Mouse (Mus musculus): ENCODE data around the gene Olfr60. TPM values are rescaled to one million over a fixed set of nuclear protein-coding genes. Genes with fewer than 3 reads are reported as not detected.

Olfr60 gene
- not detected in 2 replicates for polyA plus RNA-seq (2015; fragmentation: Nextera tagmentation; extraction: Ambion mirVana)

- Histone ChIP-seq H3K9me3 (replicated peaks; ENCODE audit: control insufficient read depth, low read length) (no peaks in the 10 kb centered on the region), H3K4me2 (ENCODE audit: low read depth, low read length) (no peak within 1 kb of the TSS), H3K36me3 (ENCODE audit: control insufficient read depth, insufficient read depth) (no peaks in the 10 kb centered on the region), H3K9ac (ENCODE audit: low read depth, low read length) (no peak within 1 kb of the TSS), H3K4me1 (ENCODE audit: control insufficient read depth, low read depth, low read length) (no peaks in the 10 kb centered on the region), H3K27me3 (ENCODE audit: control insufficient read depth, insufficient read depth, low read depth, low read length) (no peaks in the 10 kb centered on the region), H3K27ac (ENCODE audit: low read length) (no peak within 1 kb of the TSS), H3K4me3 (ENCODE audit: low read depth, low read length) (no peak within 1 kb of the TSS)
- ATAC-seq (ENCODE audit: low read depth): no peak
- 37% methylated on average over 3 of the region's 3 CpGs for WGBS (ENCODE audit: insufficient replicate concordance)
Measured at GRCm38 (mm10) chr7:140361571-140361970, at the start of gene Olfr60. Olfr60 (minus strand) TSS chr7:140361671.

GRCm38 (mm10) chr7:140402818-140403217 is 41.3 kb upstream of the Olfr60 start, which contains the start of gene Olfr531:
Olfr531 (minus strand) TSS chr7:140402918.
- H3K9ac ChIP-seq (ENCODE audit: low read depth, low read length): no peak within 1 kb of the TSS
- no peak for ATAC-seq (ENCODE audit: low read depth)
- no peaks in the 10 kb centered on the region for H3K4me1 ChIP-seq (ENCODE audit: control insufficient read depth, low read depth, low read length)
- no peak within 1 kb of the TSS for H3K4me2 ChIP-seq (ENCODE audit: low read depth, low read length)
- no peak within 1 kb of the TSS for H3K4me3 ChIP-seq (ENCODE audit: low read depth, low read length)
- no peak within 1 kb of the TSS for H3K27ac ChIP-seq (ENCODE audit: low read length)
- 77% methylated on average over 1 of the region's 1 CpGs for WGBS (ENCODE audit: insufficient replicate concordance)
- no peaks in the 10 kb centered on the region for H3K9me3 ChIP-seq (replicated peaks; ENCODE audit: control insufficient read depth, low read length)
- no peaks in the 10 kb centered on the region for H3K36me3 ChIP-seq (ENCODE audit: control insufficient read depth, insufficient read depth)
- H3K27me3 ChIP-seq (ENCODE audit: control insufficient read depth, insufficient read depth, low read depth, low read length): no peaks in the 10 kb centered on the region

- Histone ChIP-seq H3K27me3 (ENCODE audit: control insufficient read depth, insufficient read depth, low read depth, low read length) (no peaks in the 10 kb centered on the region), H3K9me3 (replicated peaks; ENCODE audit: control insufficient read depth, low read length) (no peaks in the 10 kb centered on the region), H3K4me3 (ENCODE audit: low read depth, low read length) (no peak overlapping the region), H3K9ac (ENCODE audit: low read depth, low read length) (no peak overlapping the region), H3K27ac (ENCODE audit: low read length) (no peak overlapping the region), H3K4me2 (ENCODE audit: low read depth, low read length) (no peak overlapping the region), H3K4me1 (ENCODE audit: control insufficient read depth, low read depth, low read length) (no peaks in the 10 kb centered on the region), H3K36me3 (ENCODE audit: control insufficient read depth, insufficient read depth) (no peaks in the 10 kb centered on the region)
- WGBS (ENCODE audit: insufficient replicate concordance): 65% methylated on average over 2 of the region's 2 CpGs
- no peak for ATAC-seq (ENCODE audit: low read depth)
Measured at GRCm38 (mm10) chr7:140376911-140377310, 15.4 kb upstream of the Olfr60 start.

GRCm38 (mm10) chr7:140376231-140376630 is 14.8 kb upstream of the Olfr60 start, which contains the start of gene Olfr530:
Olfr530 (minus strand) TSS chr7:140376331.
- no peak for ATAC-seq (ENCODE audit: low read depth)
- Histone ChIP-seq H3K4me3 (ENCODE audit: low read depth, low read length) (no peak within 1 kb of the TSS), H3K27ac (ENCODE audit: low read length) (no peak within 1 kb of the TSS), H3K4me2 (ENCODE audit: low read depth, low read length) (no peak within 1 kb of the TSS), H3K36me3 (ENCODE audit: control insufficient read depth, insufficient read depth) (no peaks in the 10 kb centered on the region), H3K9ac (ENCODE audit: low read depth, low read length) (no peak within 1 kb of the TSS), H3K4me1 (ENCODE audit: control insufficient read depth, low read depth, low read length) (no peaks in the 10 kb centered on the region), H3K9me3 (replicated peaks; ENCODE audit: control insufficient read depth, low read length) (no peaks in the 10 kb centered on the region), H3K27me3 (ENCODE audit: control insufficient read depth, insufficient read depth, low read depth, low read length) (no peaks in the 10 kb centered on the region)
- WGBS (ENCODE audit: insufficient replicate concordance): 21% methylated on average over 1 of the region's 1 CpGs

GRCm38 (mm10) chr7:140374300-140374699 is 12.8 kb upstream of the Olfr60 start:
- Histone ChIP-seq H3K36me3 (ENCODE audit: control insufficient read depth, insufficient read depth) (no peaks in the 10 kb centered on the region), H3K27me3 (ENCODE audit: control insufficient read depth, insufficient read depth, low read depth, low read length) (no peaks in the 10 kb centered on the region), H3K4me3 (ENCODE audit: low read depth, low read length) (no peak overlapping the region), H3K27ac (ENCODE audit: low read length) (no peak overlapping the region), H3K9me3 (replicated peaks; ENCODE audit: control insufficient read depth, low read length) (no peaks in the 10 kb centered on the region), H3K9ac (ENCODE audit: low read depth, low read length) (no peak overlapping the region), H3K4me2 (ENCODE audit: low read depth, low read length) (no peak overlapping the region), H3K4me1 (ENCODE audit: control insufficient read depth, low read depth, low read length) (no peaks in the 10 kb centered on the region)
- WGBS (ENCODE audit: insufficient replicate concordance): 37% methylated on average over 4 of the region's 4 CpGs
- no peak for ATAC-seq (ENCODE audit: low read depth)

GRCm38 (mm10) chr7:140333717-140334116 is 27.8 kb downstream of the Olfr60 start, which contains the start of gene Olfr527:
Olfr527 (plus strand) TSS chr7:140334017.
- H3K36me3 ChIP-seq (ENCODE audit: control insufficient read depth, insufficient read depth): no peaks in the 10 kb centered on the region
- H3K4me2 ChIP-seq (ENCODE audit: low read depth, low read length): no peak within 1 kb of the TSS
- no peak within 1 kb of the TSS for H3K4me3 ChIP-seq (ENCODE audit: low read depth, low read length)
- H3K27ac ChIP-seq (ENCODE audit: low read length): no peak within 1 kb of the TSS
- ATAC-seq (ENCODE audit: low read depth): no peak
- H3K9me3 ChIP-seq (replicated peaks; ENCODE audit: control insufficient read depth, low read length): no peaks in the 10 kb centered on the region
- WGBS (ENCODE audit: insufficient replicate concordance): 80% methylated on average over 2 of the region's 2 CpGs
- H3K9ac ChIP-seq (ENCODE audit: low read depth, low read length): no peak within 1 kb of the TSS
- no peaks in the 10 kb centered on the region for H3K4me1 ChIP-seq (ENCODE audit: control insufficient read depth, low read depth, low read length)
- no peaks in the 10 kb centered on the region for H3K27me3 ChIP-seq (ENCODE audit: control insufficient read depth, insufficient read depth, low read depth, low read length)

GRCm38 (mm10) chr7:140329766-140330304 is 31.6 kb downstream of the Olfr60 start:
- Histone ChIP-seq H3K4me3 (ENCODE audit: low read depth, low read length) (no peak overlapping the region), H3K27ac (ENCODE audit: low read length) (no peak overlapping the region), H3K27me3 (ENCODE audit: control insufficient read depth, insufficient read depth, low read depth, low read length) (no peaks in the 10 kb centered on the region), H3K9me3 (replicated peaks; ENCODE audit: control insufficient read depth, low read length) (no peaks in the 10 kb centered on the region), H3K4me1 (ENCODE audit: control insufficient read depth, low read depth, low read length) (no peaks in the 10 kb centered on the region), H3K4me2 (ENCODE audit: low read depth, low read length) (no peak overlapping the region), H3K36me3 (ENCODE audit: control insufficient read depth, insufficient read depth) (no peaks in the 10 kb centered on the region), H3K9ac (ENCODE audit: low read depth, low read length) (no peak overlapping the region)
- 21% methylated on average over 1 of the region's 1 CpGs for WGBS (ENCODE audit: insufficient replicate concordance)
- no peak for ATAC-seq (ENCODE audit: low read depth)

- Histone ChIP-seq H3K4me3 (ENCODE audit: low read depth, low read length) (no peak overlapping the region), H3K4me1 (ENCODE audit: control insufficient read depth, low read depth, low read length) (no peaks in the 10 kb centered on the region), H3K36me3 (ENCODE audit: control insufficient read depth, insufficient read depth) (no peaks in the 10 kb centered on the region), H3K4me2 (ENCODE audit: low read depth, low read length) (no peak overlapping the region), H3K9me3 (replicated peaks; ENCODE audit: control insufficient read depth, low read length) (no peaks in the 10 kb centered on the region), H3K27me3 (ENCODE audit: control insufficient read depth, insufficient read depth, low read depth, low read length) (no peaks in the 10 kb centered on the region), H3K9ac (ENCODE audit: low read depth, low read length) (no peak overlapping the region), H3K27ac (ENCODE audit: low read length) (no peak overlapping the region)
- no peak for ATAC-seq (ENCODE audit: low read depth)
Measured at GRCm38 (mm10) chr7:140321135-140321534, 40.3 kb downstream of the Olfr60 start.

- ATAC-seq (ENCODE audit: low read depth): no peak
- H3K36me3 ChIP-seq (ENCODE audit: control insufficient read depth, insufficient read depth): no peaks in the 10 kb centered on the region
- H3K4me2 ChIP-seq (ENCODE audit: low read depth, low read length): no peak within 1 kb of the TSS
- H3K9me3 ChIP-seq (replicated peaks; ENCODE audit: control insufficient read depth, low read length): no peaks in the 10 kb centered on the region
- WGBS (ENCODE audit: insufficient replicate concordance): 10% methylated on average over 1 of the region's 1 CpGs
- H3K4me1 ChIP-seq (ENCODE audit: control insufficient read depth, low read depth, low read length): no peaks in the 10 kb centered on the region
- H3K27ac ChIP-seq (ENCODE audit: low read length): no peak within 1 kb of the TSS
- no peak within 1 kb of the TSS for H3K9ac ChIP-seq (ENCODE audit: low read depth, low read length)
- no peak within 1 kb of the TSS for H3K4me3 ChIP-seq (ENCODE audit: low read depth, low read length)
- no peaks in the 10 kb centered on the region for H3K27me3 ChIP-seq (ENCODE audit: control insufficient read depth, insufficient read depth, low read depth, low read length)
Measured at GRCm38 (mm10) chr7:140320558-140320957, 40.9 kb downstream of the Olfr60 start, which contains the start of gene Olfr525. Olfr525 (plus strand) TSS chr7:140320858.

Measured in liver, embryonic 16.5 days (tissue).